Mouse (Mus musculus) E14TG2a.4 (cell line): ENCODE data around the gene Ear14.

Experiments
- CTCF ChIP-seq: conservative IDR thresholded peaks from 2 replicates; pipeline ENCODE4 v1.5.1; 2014; ENCODE audit warnings: low read length
- NANOG ChIP-seq: IDR thresholded peaks from 2 replicates; pipeline ENCODE4 v1.6.1; 2014; ENCODE audit warnings: borderline replicate concordance, low read length, mixed read lengths
- POU5F1 ChIP-seq: IDR thresholded peaks from 2 replicates; pipeline ENCODE4 v1.6.1; 2014; ENCODE audit warnings: low read length, borderline replicate concordance

- TF ChIP-seq CTCF (no peak), NANOG (no peak), POU5F1 (no peak)
Measured at GRCm38 (mm10) chr14:51195681-51196080, 7.5 kb upstream of the Ear14 start.
